Mouse (Mus musculus) MEL-GATA-1-ER (cell line): ENCODE measurements around the gene Hivep3.

Source experiments
- DNase-seq: peaks from one replicate; pipeline ENCODE4 v3.0.0-alpha.2; 2012; ENCODE audit warnings: low read depth; ENCODE audit errors: extremely low read depth

The Hivep3 gene

GRCm38 (mm10) chr4:119871441-119871840 lies 137.9 kb downstream of the Hivep3 start:
- no peak for DNase-seq

- DNase-seq: no peak
Measured at GRCm38 (mm10) chr4:119871861-119872582, 138.4 kb downstream of the Hivep3 start.

- DNase-seq: no peak
Measured at GRCm38 (mm10) chr4:119873935-119874334, 140.4 kb downstream of the Hivep3 start.

GRCm38 (mm10) chr4:119875592-119875991 lies 142.0 kb downstream of the Hivep3 start:
- DNase-seq: no peak

- no peak for DNase-seq
Measured at GRCm38 (mm10) chr4:119876535-119877160, 143.1 kb downstream of the Hivep3 start.

GRCm38 (mm10) chr4:119878218-119878617 lies 144.6 kb downstream of the Hivep3 start:
- DNase-seq: no peak

GRCm38 (mm10) chr4:119879671-119880070 lies 146.1 kb downstream of the Hivep3 start:
- no peak for DNase-seq

- no peak for DNase-seq
Measured at GRCm38 (mm10) chr4:119880270-119880669, 146.7 kb downstream of the Hivep3 start.

- DNase-seq: no peak
Measured at GRCm38 (mm10) chr4:119881292-119881691, 147.7 kb downstream of the Hivep3 start.

- DNase-seq: no peak
Measured at GRCm38 (mm10) chr4:119882401-119882800, 148.8 kb downstream of the Hivep3 start.

- no peak for DNase-seq
Measured at GRCm38 (mm10) chr4:119882814-119883213, 149.2 kb downstream of the Hivep3 start.

- no peak for DNase-seq
Measured at GRCm38 (mm10) chr4:119886621-119887020, 153.0 kb downstream of the Hivep3 start.

- DNase-seq: no peak
Measured at GRCm38 (mm10) chr4:119887523-119888177, 154.1 kb downstream of the Hivep3 start.

GRCm38 (mm10) chr4:119889760-119890159 lies 156.2 kb downstream of the Hivep3 start:
- no peak for DNase-seq

- DNase-seq: no peak
Measured at GRCm38 (mm10) chr4:119893255-119893779, 159.7 kb downstream of the Hivep3 start.

GRCm38 (mm10) chr4:119894797-119895458 lies 161.3 kb downstream of the Hivep3 start:
- DNase-seq: no peak

GRCm38 (mm10) chr4:119895504-119895903 lies 161.9 kb downstream of the Hivep3 start:
- no peak for DNase-seq

- DNase-seq: no peak
Measured at GRCm38 (mm10) chr4:119896572-119896971, 163.0 kb downstream of the Hivep3 start.

GRCm38 (mm10) chr4:119897054-119897855 lies 163.7 kb downstream of the Hivep3 start:
- DNase-seq: no peak

- no peak for DNase-seq
Measured at GRCm38 (mm10) chr4:119901556-119902491, 168.2 kb downstream of the Hivep3 start.
